Mouse (Mus musculus) embryonic facial prominence, embryonic 12.5 days (tissue): ENCODE measurements around the gene Mybpc1. TPM values are rescaled to one million over a fixed set of nuclear protein-coding genes. Genes with fewer than 3 reads are reported as not detected.

Source experiments
- ATAC-seq: fragments of 200-750 bp; cut with Nextera tagmentation; 2 replicates; pipeline ENCODE4 v1.8.0; 2017; ENCODE audit not compliant: insufficient number of reproducible peaks, insufficient read depth, low FRiP score, low TSS enrichment
- H3K27ac ChIP-seq: fragments of 300-500 bp; sonication (generic); 2 replicates; pipeline ENCODE4 v1.5.1; 2016; ENCODE audit warnings: mild to moderate bottlenecking
- H3K27me3 ChIP-seq: fragments of 300-500 bp; sonication (generic); 2 replicates; pipeline ENCODE4 v1.6.1; 2016; ENCODE audit warnings: mild to moderate bottlenecking, moderate library complexity
- H3K36me3 ChIP-seq: fragments of 300-500 bp; sonication (generic); 2 replicates; pipeline ENCODE4 v1.6.1; 2016; ENCODE audit warnings: mild to moderate bottlenecking
- H3K4me1 ChIP-seq: fragments of 300-500 bp; sonication (generic); 2 replicates; pipeline ENCODE4 v1.6.1; 2016
- H3K4me2 ChIP-seq: fragments of 300-500 bp; sonication (generic); replicated peaks from 2 replicates; pipeline ENCODE4 v1.6.1; 2016; ENCODE audit warnings: mild to moderate bottlenecking, moderate library complexity
- H3K4me3 ChIP-seq: fragments of 300-500 bp; sonication (generic); 2 replicates; pipeline ENCODE4 v1.5.1; 2016; ENCODE audit warnings: mild to moderate bottlenecking
- H3K9ac ChIP-seq: fragments of 300-500 bp; sonication (generic); 2 replicates; pipeline ENCODE4 v1.6.1; 2016; ENCODE audit warnings: mild to moderate bottlenecking, moderate library complexity
- H3K9me3 ChIP-seq: fragments of 300-500 bp; sonication (generic); 2 replicates; pipeline ENCODE4 v1.6.1; 2016; ENCODE audit warnings: mild to moderate bottlenecking, moderate library complexity
- WGBS: fragments of 180-500 bp; shearing (Covaris S2); methylation state at CpG from one replicate; pipeline ENCODE4 v1.1.7; 2016; 5-methylcytosine and 5-hydroxymethylcytosine counted together
- polyA plus RNA-seq: library from polyadenylated mRNA; unstranded; fragments of >200 nt; fragmentation: Nextera tagmentation; extraction: Ambion mirVana; gene quantifications from 2 replicates; pipeline ENCODE4 v1.2.1, GENCODE M21; 2016

Mybpc1 gene
- polyA plus RNA-seq, 1 experiment from 2014 or later = 10.9 TPM

DNA sequence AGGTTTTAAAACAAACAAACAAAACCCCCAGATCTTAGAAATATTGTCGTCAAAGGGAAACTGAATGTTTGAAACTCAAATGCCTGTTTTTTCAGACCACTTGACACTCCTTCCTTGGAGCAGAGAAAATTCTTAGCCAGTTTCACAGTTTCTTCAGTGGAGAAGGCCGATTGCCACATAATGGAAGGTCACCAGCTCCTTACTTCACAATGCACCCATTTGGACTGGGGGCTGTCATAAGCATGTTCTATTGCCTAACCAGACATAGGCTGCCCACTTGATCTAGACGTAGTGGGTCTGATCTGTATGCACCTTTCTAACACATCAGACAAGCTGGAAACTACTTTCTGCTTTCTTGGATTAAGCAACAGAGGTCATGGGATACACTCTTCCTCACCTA lies 100.5 kb downstream of the Mybpc1 start:
- WGBS = 54% methylated on average over 3 of the region's 3 CpGs
- Histone ChIP-seq H3K4me1 (peaks cover 23% of the 10 kb centered on the region), H3K27ac (no peak overlapping the region), H3K9ac (no peak overlapping the region), H3K36me3 (no peaks in the 10 kb centered on the region), H3K4me2 (peak overlapping the region; percentile 54), H3K4me3 (no peak overlapping the region), H3K9me3 (no peaks in the 10 kb centered on the region), H3K27me3 (no peaks in the 10 kb centered on the region)
- ATAC-seq = no peak

DNA sequence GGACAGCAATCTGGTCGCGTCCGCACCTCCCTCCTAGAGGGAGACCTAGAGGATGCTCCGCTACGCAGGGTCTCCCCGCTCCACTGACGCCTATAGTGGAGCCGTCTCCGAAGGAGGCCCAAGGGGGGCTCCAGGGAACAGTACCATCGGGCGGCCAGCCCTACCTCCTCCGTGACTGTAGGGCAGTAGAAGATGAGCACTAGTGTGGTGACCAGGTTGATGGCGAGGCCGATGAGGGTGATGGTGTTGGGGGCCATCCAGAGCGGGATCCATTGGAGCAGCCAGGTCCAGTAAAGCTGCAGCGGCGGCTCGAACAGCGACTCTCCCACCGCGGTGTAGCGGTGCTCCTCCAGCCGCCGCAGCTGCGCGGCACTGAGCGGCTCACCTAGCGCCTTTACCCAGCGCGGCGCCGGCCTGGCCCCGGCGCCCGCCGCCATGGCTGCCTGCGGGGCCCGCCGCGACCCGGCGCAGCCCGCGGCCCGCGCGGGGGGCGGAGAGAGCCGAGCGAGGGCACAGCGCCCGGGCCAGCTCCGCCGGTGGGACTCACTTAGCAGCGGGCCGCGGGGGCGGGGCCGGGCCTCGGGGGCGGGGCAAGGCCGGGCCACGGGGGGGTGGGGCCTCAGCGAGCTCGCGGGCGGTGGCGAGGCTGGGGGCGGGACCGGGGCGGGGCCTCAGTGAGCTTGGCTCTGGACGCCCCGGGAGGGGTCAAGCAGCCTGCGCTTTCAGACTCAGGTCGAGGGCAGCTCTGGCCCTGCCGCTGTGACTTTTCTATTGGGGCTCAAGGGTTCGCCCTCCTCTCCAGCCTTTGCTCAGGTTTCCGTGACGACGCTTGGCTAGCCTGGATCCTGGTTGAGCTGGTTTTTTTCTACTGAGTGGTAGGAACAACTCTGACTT lies 101.3 kb downstream of the Mybpc1 start, which contains the start of gene Chpt1:
Gene Chpt1, minus strand, starts transcription at position 653 of the 894 bp plus-strand sequence.
- WGBS = under 1% methylated on average over 55 of the region's 80 CpGs
- no peaks in the 10 kb centered on the region for H3K36me3 ChIP-seq
- peaks cover 23% of the 10 kb centered on the region for H3K4me1 ChIP-seq
- peak; percentile 94 for ATAC-seq
- peak within 1 kb of the TSS; percentile 79 for H3K9ac ChIP-seq
- H3K4me3 ChIP-seq = peak within 1 kb of the TSS; percentile 69
- no peaks in the 10 kb centered on the region for H3K9me3 ChIP-seq
- peak within 1 kb of the TSS; percentile 73 for H3K27ac ChIP-seq
- no peaks in the 10 kb centered on the region for H3K27me3 ChIP-seq
- H3K4me2 ChIP-seq = peak within 1 kb of the TSS; percentile 86

DNA sequence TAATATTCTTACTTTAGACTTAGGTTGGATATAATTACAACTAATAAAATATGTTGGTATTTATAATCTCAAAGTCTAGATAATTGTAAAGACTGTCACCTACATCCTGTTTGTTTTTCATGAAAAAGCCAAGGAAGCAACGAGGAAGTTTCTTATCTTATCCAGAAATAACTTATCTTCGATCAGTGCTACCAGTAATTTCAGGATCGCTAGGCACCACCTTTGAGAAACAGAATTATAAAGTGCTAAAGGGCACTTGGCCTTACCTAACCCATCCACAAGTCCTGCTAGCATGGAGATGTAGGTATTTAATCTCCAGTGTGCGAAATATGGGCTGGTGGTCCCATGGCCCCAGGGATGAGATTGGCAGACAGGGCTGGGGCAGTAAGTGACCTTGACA lies 102.0 kb downstream of the Mybpc1 start:
- peak overlapping the region; percentile 79 for H3K9ac ChIP-seq
- peak overlapping the region; percentile 86 for H3K4me2 ChIP-seq
- no peaks in the 10 kb centered on the region for H3K36me3 ChIP-seq
- WGBS = 42% methylated on average over 4 of the region's 4 CpGs
- no peaks in the 10 kb centered on the region for H3K9me3 ChIP-seq
- peak overlapping the region; percentile 69 for H3K4me3 ChIP-seq
- no peak overlapping the region; the same call in 1 of the 2 replicates for H3K27ac ChIP-seq
- no peaks in the 10 kb centered on the region for H3K27me3 ChIP-seq
- peaks cover 23% of the 10 kb centered on the region for H3K4me1 ChIP-seq
- no peak for ATAC-seq

DNA sequence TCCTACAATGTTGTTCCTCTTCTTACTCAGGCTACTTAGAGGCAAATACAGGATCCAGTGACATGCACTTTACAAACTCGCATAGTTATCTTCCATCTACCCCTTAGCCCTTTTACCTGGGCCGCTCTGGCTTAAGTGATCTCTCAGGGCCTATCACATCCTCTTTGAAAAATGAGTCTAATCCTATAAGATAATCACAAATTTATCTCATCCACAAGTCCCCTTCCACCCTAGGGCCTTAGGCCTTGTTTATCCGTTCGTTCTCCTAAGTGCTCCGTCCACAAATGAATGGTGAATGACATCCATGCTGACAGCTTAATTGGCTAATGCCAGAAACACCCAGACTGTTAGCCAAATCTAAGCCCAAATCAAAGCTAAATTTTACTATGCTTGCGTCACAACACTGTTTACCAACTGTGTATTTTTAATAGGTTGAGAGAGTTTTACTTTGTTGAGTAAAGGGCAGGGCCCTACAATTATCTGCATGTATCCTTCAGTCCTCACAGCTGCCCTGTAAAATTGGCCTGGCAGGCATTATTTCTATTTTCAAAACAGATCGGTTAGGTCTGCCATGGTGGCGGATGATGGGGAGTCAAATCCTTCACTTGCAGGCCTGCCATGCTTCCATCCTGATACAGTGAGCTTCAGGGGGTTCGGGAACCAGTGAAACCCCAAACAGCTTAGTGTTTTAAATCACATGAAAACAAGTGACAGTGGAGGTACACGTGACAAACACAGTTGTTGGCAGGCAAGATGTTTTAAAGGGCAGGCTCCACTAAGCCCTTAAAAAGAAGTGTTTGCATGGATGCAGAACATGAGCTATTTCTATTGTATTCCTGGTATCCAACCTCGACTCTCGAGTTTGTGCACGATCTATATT lies 102.8 kb downstream of the Mybpc1 start:
- H3K4me3 ChIP-seq = no peak overlapping the region
- no peak overlapping the region for H3K9ac ChIP-seq
- H3K4me2 ChIP-seq = peak overlapping the region; percentile 86
- no peak for ATAC-seq
- 65% methylated on average over 13 of the region's 13 CpGs for WGBS
- H3K4me1 ChIP-seq = peaks cover 26% of the 10 kb centered on the region
- H3K27me3 ChIP-seq = no peaks in the 10 kb centered on the region
- no peaks in the 10 kb centered on the region for H3K36me3 ChIP-seq
- no peak overlapping the region for H3K27ac ChIP-seq
- no peaks in the 10 kb centered on the region for H3K9me3 ChIP-seq

DNA sequence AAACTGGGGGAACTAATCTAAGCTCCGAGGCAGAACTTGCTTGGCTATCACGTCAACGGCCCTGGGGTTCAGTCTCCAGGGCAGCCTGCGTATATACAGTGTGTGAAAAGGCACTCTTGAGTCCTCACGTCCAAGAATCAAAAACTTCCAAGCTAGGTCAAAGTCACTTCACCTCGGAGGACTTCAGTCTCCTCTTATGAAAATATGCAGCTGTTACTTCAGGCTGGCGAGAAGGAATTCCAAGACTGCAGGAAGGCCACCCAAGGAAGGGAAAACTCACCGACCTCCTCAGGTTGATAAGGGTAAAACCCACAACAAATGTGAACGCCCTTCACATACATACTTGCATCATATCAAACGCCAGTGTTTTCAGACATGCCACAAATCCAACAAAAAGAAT lies 103.6 kb downstream of the Mybpc1 start:
- WGBS = 58% methylated on average over 10 of the region's 10 CpGs
- no peak overlapping the region for H3K9ac ChIP-seq
- H3K4me2 ChIP-seq = no peak overlapping the region

DNA sequence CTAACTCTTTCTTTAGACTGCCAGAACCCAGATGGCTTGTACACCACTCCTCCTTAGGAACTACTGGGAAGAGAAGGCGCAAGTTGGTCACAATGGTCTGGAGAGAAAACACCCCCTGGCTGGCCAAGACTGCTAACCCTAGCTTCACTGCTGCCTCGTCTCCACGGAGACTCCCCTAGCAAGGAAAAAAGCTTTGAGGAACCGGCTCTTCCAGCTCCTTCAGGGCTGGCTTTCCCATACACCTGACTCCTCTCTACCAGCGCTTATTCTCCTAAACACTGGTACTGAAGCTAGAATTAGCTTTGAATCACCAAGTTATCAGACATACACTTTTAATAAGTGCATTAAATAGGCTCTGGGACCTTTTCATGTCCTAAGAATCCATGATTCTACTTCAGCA lies 105.0 kb downstream of the Mybpc1 start:
- Histone ChIP-seq H3K27ac (no peak overlapping the region), H3K9ac (no peak overlapping the region), H3K27me3 (no peaks in the 10 kb centered on the region), H3K4me3 (no peak overlapping the region), H3K4me2 (no peak overlapping the region), H3K36me3 (no peaks in the 10 kb centered on the region), H3K4me1 (peaks cover 38% of the 10 kb centered on the region), H3K9me3 (no peaks in the 10 kb centered on the region)
- no peak for ATAC-seq
- WGBS = 62% methylated on average over 5 of the region's 5 CpGs

More for the DNA sequence above, 103.6 kb downstream of the Mybpc1 start:
- Histone ChIP-seq H3K4me1 (peaks cover 32% of the 10 kb centered on the region), H3K27ac (no peak overlapping the region), H3K27me3 (no peaks in the 10 kb centered on the region), H3K4me3 (no peak overlapping the region), H3K36me3 (no peaks in the 10 kb centered on the region), H3K9me3 (no peaks in the 10 kb centered on the region)
- ATAC-seq = no peak

DNA sequence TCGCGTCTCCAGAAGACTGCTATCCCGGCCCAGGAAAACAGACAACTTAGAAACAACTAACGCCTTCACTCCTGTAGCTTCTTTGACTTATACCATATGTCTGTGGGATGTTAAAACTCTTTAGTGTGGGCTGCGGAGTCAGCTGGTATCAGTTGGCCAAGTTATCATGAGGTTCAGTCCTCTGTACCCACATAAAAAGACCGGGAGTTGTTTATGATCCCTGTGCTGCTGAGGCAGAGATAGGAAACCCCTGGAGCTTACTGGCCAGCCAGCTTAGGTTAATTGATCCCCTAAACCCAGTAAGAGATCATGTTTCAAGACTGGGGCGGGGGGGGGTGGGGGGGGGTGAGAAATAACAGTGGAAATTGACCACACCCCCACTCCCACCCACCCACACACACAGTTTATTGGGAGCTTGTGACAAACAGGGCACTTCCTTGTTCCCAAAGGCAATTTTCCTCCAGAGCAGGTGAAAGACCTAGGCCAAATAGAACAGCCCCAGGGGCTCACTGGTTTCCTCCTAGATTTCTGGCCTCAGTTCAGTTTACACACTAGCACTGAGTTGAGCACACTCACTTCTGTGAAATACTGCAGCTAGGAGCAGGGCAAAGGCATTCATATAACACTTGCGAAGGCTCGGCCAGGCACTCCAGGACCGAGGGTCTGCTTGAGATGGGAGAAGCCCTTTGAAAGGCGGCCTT lies 107.9 kb downstream of the Mybpc1 start:
- Histone ChIP-seq H3K9ac (no peak overlapping the region), H3K4me2 (no peak overlapping the region), H3K36me3 (no peaks in the 10 kb centered on the region), H3K4me3 (no peak overlapping the region), H3K4me1 (peaks cover 28% of the 10 kb centered on the region), H3K27me3 (no peaks in the 10 kb centered on the region), H3K27ac (no peak overlapping the region), H3K9me3 (no peaks in the 10 kb centered on the region)
- WGBS = 51% methylated on average over 11 of the region's 11 CpGs
- no peak for ATAC-seq

DNA sequence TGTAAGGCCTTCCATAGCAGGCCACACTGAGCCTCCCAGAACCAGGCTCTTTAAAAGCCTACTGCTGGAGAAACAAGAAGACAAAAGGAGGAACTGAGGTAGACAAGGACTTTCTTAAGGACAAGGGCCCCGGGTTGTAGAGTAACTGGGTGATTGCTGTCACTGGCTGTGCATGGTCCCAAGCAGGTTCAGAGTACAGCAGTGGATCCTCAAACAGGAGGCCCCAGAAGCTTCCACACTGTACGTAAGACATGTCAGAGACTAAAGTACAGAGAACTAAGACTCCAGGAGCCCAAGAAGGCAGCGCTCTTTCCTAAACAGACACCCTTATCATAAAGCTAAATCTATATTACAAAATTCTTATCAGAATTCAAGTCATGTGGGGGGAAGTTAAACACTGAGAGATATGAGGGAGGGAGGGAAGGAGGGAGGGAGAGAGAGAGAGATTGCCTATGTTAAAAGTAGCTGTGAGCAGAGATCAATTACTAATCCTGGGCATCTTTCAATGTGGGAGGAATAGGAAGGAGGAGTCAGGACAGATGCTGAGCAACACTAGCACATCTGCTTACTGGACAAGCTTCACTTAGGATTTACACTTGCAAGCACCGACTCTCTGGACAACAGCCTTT lies 109.9 kb downstream of the Mybpc1 start:
- Histone ChIP-seq H3K9ac (no peak overlapping the region), H3K27me3 (no peaks in the 10 kb centered on the region), H3K27ac (no peak overlapping the region), H3K36me3 (no peaks in the 10 kb centered on the region), H3K4me3 (no peak overlapping the region), H3K4me1 (peaks cover 14% of the 10 kb centered on the region), H3K9me3 (no peaks in the 10 kb centered on the region), H3K4me2 (no peak overlapping the region)
- no peak for ATAC-seq
- WGBS = 83% methylated on average over 4 of the region's 4 CpGs

DNA sequence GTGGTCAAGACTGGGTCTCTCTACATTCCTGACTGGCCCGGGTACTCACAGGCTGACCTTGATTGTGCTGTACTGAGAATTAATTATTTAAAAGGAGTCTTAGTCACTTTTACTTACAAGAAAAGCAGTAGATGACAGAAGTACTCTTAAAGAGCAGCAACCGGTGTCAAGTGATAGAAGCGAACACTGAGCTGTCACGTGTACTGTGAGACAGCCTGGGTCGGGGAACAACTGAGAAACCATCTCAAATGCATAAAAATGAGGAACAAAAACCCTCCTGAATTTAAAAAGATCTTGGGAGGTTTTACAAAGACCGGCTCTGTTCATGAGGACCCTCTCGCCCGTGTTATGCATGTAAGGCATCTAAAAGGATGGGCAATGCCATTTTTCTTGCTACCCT lies 112.3 kb downstream of the Mybpc1 start:
- no peaks in the 10 kb centered on the region for H3K27me3 ChIP-seq
- no peaks in the 10 kb centered on the region for H3K9me3 ChIP-seq
- 85% methylated on average over 8 of the region's 8 CpGs for WGBS
- no peak for ATAC-seq
- no peak overlapping the region for H3K4me3 ChIP-seq
- no peak overlapping the region for H3K4me2 ChIP-seq
- H3K9ac ChIP-seq = no peak overlapping the region
- peaks cover 14% of the 10 kb centered on the region for H3K4me1 ChIP-seq
- no peak overlapping the region for H3K27ac ChIP-seq
- H3K36me3 ChIP-seq = no peaks in the 10 kb centered on the region

DNA sequence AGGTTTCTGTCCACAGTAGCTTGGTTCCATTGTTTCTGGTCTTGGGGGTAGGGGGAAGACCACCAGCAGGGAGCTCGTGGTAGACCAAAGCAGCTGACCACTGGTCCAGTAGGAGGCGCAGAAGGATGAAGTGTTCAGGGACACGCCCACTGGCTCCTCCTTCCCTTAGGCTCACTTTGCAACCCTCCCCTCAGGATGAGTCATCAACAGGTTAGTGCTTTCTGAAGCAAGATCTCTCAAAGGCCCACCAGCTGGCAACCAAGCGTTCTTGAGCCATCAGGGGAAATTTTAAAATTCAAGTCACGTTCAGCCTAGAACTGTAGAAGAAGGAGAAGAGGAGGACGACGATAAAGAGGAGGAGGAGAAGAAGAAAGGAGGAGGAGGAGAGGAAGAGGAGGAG lies 113.3 kb downstream of the Mybpc1 start:
- H3K9me3 ChIP-seq = no peaks in the 10 kb centered on the region
- H3K36me3 ChIP-seq = no peaks in the 10 kb centered on the region
- ATAC-seq = 0 out of 2 replicates have a peak, but pooled peaks have one; percentile 41
- H3K4me1 ChIP-seq = peaks cover 7% of the 10 kb centered on the region
- H3K27ac ChIP-seq = no peak overlapping the region
- no peak overlapping the region for H3K4me2 ChIP-seq
- H3K9ac ChIP-seq = no peak overlapping the region
- WGBS = 60% methylated on average over 7 of the region's 7 CpGs
- H3K27me3 ChIP-seq = no peaks in the 10 kb centered on the region
- no peak overlapping the region for H3K4me3 ChIP-seq

DNA sequence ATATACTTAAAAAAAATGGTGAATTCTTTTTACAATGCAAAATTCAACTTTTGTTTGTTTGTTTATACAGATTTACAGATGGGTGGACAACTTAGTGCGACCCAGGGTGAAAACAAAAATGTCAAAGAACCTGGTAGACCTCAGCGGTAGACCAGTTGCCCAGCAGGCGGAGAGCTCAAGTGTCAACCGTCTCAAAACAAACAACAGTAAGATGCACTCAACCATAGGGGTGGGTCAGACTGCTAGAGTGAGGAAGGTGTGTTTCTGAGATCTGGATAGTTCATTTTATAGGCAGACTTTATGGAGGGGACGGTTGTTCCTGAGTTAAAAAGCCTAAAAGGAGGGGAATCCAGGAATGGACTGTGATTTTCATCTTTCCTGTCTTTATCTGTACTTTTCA lies 116.3 kb downstream of the Mybpc1 start:
- Histone ChIP-seq H3K9me3 (no peaks in the 10 kb centered on the region), H3K27ac (no peak overlapping the region), H3K27me3 (no peaks in the 10 kb centered on the region), H3K9ac (no peak overlapping the region), H3K36me3 (no peaks in the 10 kb centered on the region), H3K4me1 (no peaks in the 10 kb centered on the region), H3K4me2 (no peak overlapping the region), H3K4me3 (no peak overlapping the region)
- ATAC-seq = no peak
- 92% methylated on average over 5 of the region's 5 CpGs for WGBS
